ENCODE assay signal across 9 mouse cellular contexts in genomic region chr6:83879815-83880214, GRCm38 (mm10). TPM values are rescaled to one million over a fixed set of nuclear protein-coding genes. Genes with fewer than 3 reads are reported as not detected.
DNase-seq lines count a peak whose midpoint lies in the region; ATAC-seq and TF ChIP-seq lines count a peak whose summit lies in the region.
"Had no signal": no experiment of that assay in that cellular context is flagged by ENCODE, and none has a peak within 500 bp of the region (broad histone marks: within the 10 kb centered on the region; RNA-seq: fewer than 3 reads in every experiment).

No protein-coding gene starts in this region.

- DNase-seq in kidney, adult 18-20 months: peak; percentile 43
- DNase-seq in ES-CJ7 (ENCODE audit: low read depth, low spot score): peak; percentile 69
- DNase-seq in c-Kit-positive CD71-positive TER-119-positive erythroid progenitor cells, embryonic 14.5 days (ENCODE audit: low spot score): peak; percentile 42
- no peak for DNase-seq in heart, adult 2 months
- peak; percentile 26 to 71 for DNase-seq in layer of hippocampus, adult 2 months (ENCODE audit: low spot score in 2 of 2)
- DNase-seq in midbrain, embryonic 14.5 days: peak; percentile 90
- DNase-seq in thymus, postnatal 25 days: peak; percentile 27

- WGBS in kidney, embryonic 14.5 days: 3% methylated on average over 4 of the region's 4 CpGs
- 5% methylated on average over 4 of the region's 4 CpGs for WGBS in heart, adult 2 months
- WGBS in midbrain, embryonic 14.5 days: 3% methylated on average over 4 of the region's 4 CpGs

- TF ChIP-seq EP300 in heart, adult 2 months (IDR thresholded peaks at IDR 0.05; ENCODE audit: insufficient read depth, low read depth, low read length): no peak

- H3K79me2 ChIP-seq in heart, adult 2 months (replicated peaks; ENCODE audit: control insufficient read depth, insufficient read depth, low read length): no peaks in the 10 kb centered on the region

- TF ChIP-seq POLR2A in heart, adult 2 months (IDR thresholded peaks at IDR 0.05; ENCODE audit: insufficient read depth, low read depth, low read length): no peak

- H3K9me3 ChIP-seq in kidney, embryonic 14.5 days (ENCODE audit: control insufficient read depth, low read length): no peaks in the 10 kb centered on the region
- no peaks in the 10 kb centered on the region for H3K9me3 ChIP-seq in midbrain, embryonic 14.5 days (ENCODE audit: control insufficient read depth, low read length)
- H3K9me3 ChIP-seq: embryonic facial prominence, embryonic 15.5 days had no signal

- H3K4me1 ChIP-seq in kidney, embryonic 14.5 days (ENCODE audit: control insufficient read depth, insufficient read depth, low read length): no peaks in the 10 kb centered on the region
- H3K4me1 ChIP-seq in heart, adult 2 months (ENCODE audit: control insufficient read depth, insufficient read depth, low read length): no peaks in the 10 kb centered on the region
- H3K4me1 ChIP-seq in midbrain, embryonic 14.5 days (ENCODE audit: control insufficient read depth, insufficient read depth, low read length): no peaks in the 10 kb centered on the region
- H3K4me1 ChIP-seq: embryonic facial prominence, embryonic 15.5 days had no signal

- H3K9ac ChIP-seq in kidney, embryonic 14.5 days (ENCODE audit: low read depth, low read length): no peak overlapping the region
- no peak overlapping the region for H3K9ac ChIP-seq in heart, adult 2 months (ENCODE audit: low read depth, low read length)
- H3K9ac ChIP-seq in midbrain, embryonic 14.5 days (replicated peaks; ENCODE audit: low read length): no peak overlapping the region
- H3K9ac ChIP-seq: embryonic facial prominence, embryonic 15.5 days had no signal

- intact Hi-C loops in heart, adult 2 months (cut with DNase I): loop anchor here (2.0 kb wide), 2 partner anchors 33 to 181 kb away; no protein-coding TSS in a partner anchor

- no peak overlapping the region for H3K4me3 ChIP-seq in kidney, embryonic 14.5 days (ENCODE audit: low read length)
- H3K4me3 ChIP-seq in heart, adult 2 months: 0 out of 2 replicates have a peak overlapping the region, but pooled peaks have one; percentile 13
- H3K4me3 ChIP-seq in layer of hippocampus, adult 2 months: peak overlapping the region; percentile 17
- H3K4me3 ChIP-seq in midbrain, embryonic 14.5 days (replicated peaks; ENCODE audit: low read depth, low read length): no peak overlapping the region
- H3K4me3 ChIP-seq: embryonic facial prominence, embryonic 15.5 days had no signal

- H3K4me2 ChIP-seq in kidney, embryonic 14.5 days (replicated peaks; ENCODE audit: low read depth, low read length): no peak overlapping the region
- no peak overlapping the region for H3K4me2 ChIP-seq in midbrain, embryonic 14.5 days (ENCODE audit: low read length)
- H3K4me2 ChIP-seq: embryonic facial prominence, embryonic 15.5 days had no signal

- peak; percentile 90 for TF ChIP-seq CTCF in heart, adult 2 months (IDR thresholded peaks at IDR 0.05)
- peak; percentile 89 for TF ChIP-seq CTCF in layer of hippocampus, adult 2 months (conservative IDR thresholded peaks at IDR 0.05)

- no peak overlapping the region for H3K27ac ChIP-seq in kidney, embryonic 14.5 days (ENCODE audit: low read depth, low read length)
- H3K27ac ChIP-seq in heart, adult 2 months: no peak overlapping the region
- H3K27ac ChIP-seq in layer of hippocampus, adult 2 months: no peak overlapping the region
- H3K27ac ChIP-seq in midbrain, embryonic 14.5 days (replicated peaks; ENCODE audit: low read depth, low read length): no peak overlapping the region
- H3K27ac ChIP-seq: embryonic facial prominence, embryonic 15.5 days had no signal

- H3K27me3 ChIP-seq in kidney, embryonic 14.5 days (ENCODE audit: control insufficient read depth, insufficient read depth, low read length): no peaks in the 10 kb centered on the region
- no peaks in the 10 kb centered on the region for H3K27me3 ChIP-seq in heart, adult 2 months (ENCODE audit: control insufficient read depth, insufficient read depth, low read length)
- no peaks in the 10 kb centered on the region for H3K27me3 ChIP-seq in midbrain, embryonic 14.5 days (ENCODE audit: control insufficient read depth, insufficient read depth, low read length)
- H3K27me3 ChIP-seq: embryonic facial prominence, embryonic 15.5 days had no signal

- no peaks in the 10 kb centered on the region for H3K36me3 ChIP-seq in kidney, embryonic 14.5 days (ENCODE audit: control insufficient read depth, insufficient read depth, low read length)
- H3K36me3 ChIP-seq in heart, adult 2 months (ENCODE audit: control insufficient read depth, insufficient read depth, low read length): no peaks in the 10 kb centered on the region
- H3K36me3 ChIP-seq in midbrain, embryonic 14.5 days (ENCODE audit: control insufficient read depth, insufficient read depth, low read length): no peaks in the 10 kb centered on the region
- H3K36me3 ChIP-seq: embryonic facial prominence, embryonic 15.5 days had no signal

- ATAC-seq in kidney, embryonic 14.5 days (ENCODE audit: low FRiP score, low TSS enrichment): no peak
- ATAC-seq in midbrain, embryonic 14.5 days (ENCODE audit: low FRiP score, low TSS enrichment): no peak

RNA-seq across cellular contexts. Expression of gene Zfp638, which starts 12.9 kb away (rescaled TPM):
- 72.4 and 93.1 TPM in 2 replicates for polyA plus RNA-seq in kidney, embryonic 14.5 days (2014; fragmentation: Nextera tagmentation; extraction: Ambion mirVana)
- 10 to 100 TPM; 55.0 to 55.2 TPM for total RNA-seq in heart, adult 2 months (2021)
- 7.3 and 17.2 TPM in 2 replicates for polyA plus RNA-seq in heart, adult 2 months (2012; rRNA removed)
- 100 to 1,000 TPM; 127 to 136 TPM for total RNA-seq in layer of hippocampus, adult 2 months (2021)
- 108 and 110 TPM in 2 replicates for polyA plus RNA-seq in midbrain, embryonic 14.5 days (2014; fragmentation: Nextera tagmentation; extraction: Ambion mirVana)

RNA-seq across cellular contexts. Expression of gene Paip2b, which starts 48.3 kb away (rescaled TPM):
- 18.2 and 22.0 TPM in 2 replicates for polyA plus RNA-seq in kidney, embryonic 14.5 days (2014; fragmentation: Nextera tagmentation; extraction: Ambion mirVana)
- total RNA-seq in heart, adult 2 months (2021): 10 to 100 TPM; 35.4 to 39.4 TPM
- polyA plus RNA-seq in heart, adult 2 months (2012; rRNA removed): 13.4 and 31.8 TPM in 2 replicates
- 10 to 100 TPM; 48.6 to 48.9 TPM for total RNA-seq in layer of hippocampus, adult 2 months (2021)
- 25.7 and 35.4 TPM in 2 replicates for polyA plus RNA-seq in midbrain, embryonic 14.5 days (2014; fragmentation: Nextera tagmentation; extraction: Ambion mirVana)

Comparison
In these comparisons a context has a peak if more than half of its experiments do, and no peak if none do; other contexts are left out.
1. DNase-seq: peak in kidney, adult 18-20 months (single experiment), ES-CJ7 (single experiment), c-Kit-positive CD71-positive TER-119-positive erythroid progenitor cells, embryonic 14.5 days (single experiment), layer of hippocampus, adult 2 months (2 of 2), midbrain, embryonic 14.5 days (single experiment) and thymus, postnatal 25 days (single experiment); none in heart, adult 2 months (0 of 2).
2. H3K4me3 ChIP-seq: peak in heart, adult 2 months (single experiment) and layer of hippocampus, adult 2 months (single experiment); none in kidney, embryonic 14.5 days (single experiment) and midbrain, embryonic 14.5 days (single experiment).